1 mouse cellular context compared by ENCODE assay signal in genomic region chr17:36131516-36132265, GRCm38 (mm10).
TF ChIP-seq lines count a peak whose summit lies in the region.

No protein-coding gene starts in this region.

TF ChIP-seq in CH12.LX, 34 proteins besides CTCF, POLR2A, EP300 and RAD21:
- TF ChIP-seq ZKSCAN1 (IDR thresholded peaks at IDR 0.05; ENCODE audit: borderline replicate concordance, low read depth, low read length) (no peak), NRF1 (IDR thresholded peaks at IDR 0.05; ENCODE audit: low read depth, low read length) (no peak), POLR2AphosphoS2 (IDR thresholded peaks at IDR 0.05; ENCODE audit: low read depth, low read length) (no peak), CHD1 (IDR thresholded peaks at IDR 0.05; ENCODE audit: low read depth, low read length) (no peak), E2F4 (IDR thresholded peaks at IDR 0.05; ENCODE audit: insufficient replicate concordance, low read depth, low read length) (no peak), SMC3 (IDR thresholded peaks at IDR 0.05; ENCODE audit: low read depth, low read length) (peak; percentile 51), RCOR1 (conservative IDR thresholded peaks at IDR 0.05; ENCODE audit: low read depth, low read length) (no peak), MEF2A (IDR thresholded peaks at IDR 0.05; ENCODE audit: borderline replicate concordance, low read depth, low read length) (no peak)
